Mouse (Mus musculus): ENCODE measurements around the gene Uhrf1.

- TF ChIP-seq POLR2AphosphoS2 (IDR thresholded peaks at IDR 0.05; ENCODE audit: insufficient read length, low read depth): no peak
- TF ChIP-seq POLR2A (IDR thresholded peaks at IDR 0.05; ENCODE audit: insufficient read length, low read depth): no peak
Observed at GRCm38 (mm10) chr17:56259301-56260037, 43.7 kb upstream of the Uhrf1 start.
